ENCODE assay signal across 8 mouse cellular contexts in the genomic region with DNA sequence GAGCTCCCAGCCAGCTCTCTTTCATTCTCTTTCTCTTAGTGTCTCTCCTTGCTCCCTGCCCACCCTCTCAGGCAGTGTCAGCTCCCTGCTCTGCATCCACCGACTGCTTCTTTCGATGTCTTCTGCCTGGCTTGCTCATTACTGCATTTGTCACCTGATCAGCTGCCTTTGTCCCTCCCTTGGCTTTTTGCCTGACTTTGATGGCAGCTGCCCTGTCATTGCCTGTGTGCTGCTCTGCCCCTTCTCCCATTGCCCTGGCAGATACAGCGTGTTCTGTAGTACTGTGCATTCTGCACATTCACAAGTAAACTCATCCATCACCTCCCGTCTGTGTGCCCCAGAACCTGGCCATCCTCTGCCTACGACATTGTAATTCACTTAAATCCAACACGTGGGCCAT. TPM values are rescaled to one million over a fixed set of nuclear protein-coding genes. Genes with fewer than 3 reads are reported as not detected.
A peak's percentile ranks its signal among the peaks of the same experiment; 100 is the strongest.
DNase-seq lines count a peak whose midpoint lies in the region; ATAC-seq and TF ChIP-seq lines count a peak whose summit lies in the region.

No protein-coding gene starts in this region.

- 0 out of 2 replicates have a peak, but pooled peaks have one; percentile 13 for TF ChIP-seq POLR2A in cerebellum, adult 2 months (IDR thresholded peaks at IDR 0.05; ENCODE audit: borderline replicate concordance, insufficient read depth, low read length)

- H3K36me3 ChIP-seq in kidney, embryonic 14.5 days (ENCODE audit: control insufficient read depth, insufficient read depth, low read length): no peaks in the 10 kb centered on the region
- H3K36me3 ChIP-seq in midbrain, embryonic 13.5 days: no peaks in the 10 kb centered on the region

- no peak overlapping the region for H3K9ac ChIP-seq in kidney, embryonic 14.5 days (ENCODE audit: low read depth, low read length)
- peak overlapping the region; percentile 42; the same call in 1 of the 2 replicates for H3K9ac ChIP-seq in midbrain, embryonic 13.5 days (replicated peaks)

- no peak overlapping the region for H3K4me3 ChIP-seq in kidney, embryonic 14.5 days (ENCODE audit: low read length)
- no peak overlapping the region for H3K4me3 ChIP-seq in cerebellum, adult 2 months (replicated peaks; ENCODE audit: insufficient read depth, low read depth, low read length)
- no peak overlapping the region for H3K4me3 ChIP-seq in midbrain, embryonic 13.5 days (replicated peaks)

- no peak for TF ChIP-seq CTCF in cerebellum, adult 2 months (IDR thresholded peaks at IDR 0.05; ENCODE audit: borderline replicate concordance, insufficient read depth, low read depth, low read length)

- peak; percentile 16 for DNase-seq in kidney, postnatal 10 days
- peak; percentile 62 to 82 for DNase-seq in cerebellum, adult 2 months
- peak; percentile 14 for DNase-seq in gastrocnemius, postnatal 10 days
- DNase-seq in layer of hippocampus, adult 18-20 months (ENCODE audit: low spot score in 2 of 2): peak; percentile 40 to 71
- DNase-seq in ovary, adult 18-20 months (ENCODE audit: low spot score): no peak

- no peak for ATAC-seq in kidney, embryonic 14.5 days (ENCODE audit: low FRiP score, low TSS enrichment)
- ATAC-seq in midbrain, embryonic 13.5 days: peak; percentile 71
- no peak for ATAC-seq in erythroblast, adult 5-6 weeks (replicated peaks; ENCODE audit: low FRiP score, poor library complexity, severe bottlenecking)

- no peak overlapping the region for H3K27ac ChIP-seq in kidney, embryonic 14.5 days (ENCODE audit: low read depth, low read length)
- H3K27ac ChIP-seq in cerebellum, adult 2 months (ENCODE audit: insufficient read depth, low read length): peak overlapping the region; percentile 22; the same call in 1 of the 2 replicates
- peak overlapping the region; percentile 53; the same call in 1 of the 2 replicates for H3K27ac ChIP-seq in midbrain, embryonic 13.5 days

- no peak overlapping the region for H3K4me2 ChIP-seq in kidney, embryonic 14.5 days (replicated peaks; ENCODE audit: low read depth, low read length)
- no peak overlapping the region for H3K4me2 ChIP-seq in midbrain, embryonic 13.5 days (replicated peaks)

- WGBS in kidney, embryonic 14.5 days: 34% methylated on average over 6 of the region's 6 CpGs
- WGBS in cerebellum, adult 2 months: 8% methylated on average over 6 of the region's 6 CpGs
- 39% methylated on average over 6 of the region's 6 CpGs for WGBS in midbrain, embryonic 13.5 days

- peaks cover 5% of the 10 kb centered on the region; the same call in 1 of the 2 replicates for H3K4me1 ChIP-seq in kidney, embryonic 14.5 days (ENCODE audit: control insufficient read depth, insufficient read depth, low read length)
- peaks cover 6% of the 10 kb centered on the region for H3K4me1 ChIP-seq in cerebellum, adult 2 months (ENCODE audit: control insufficient read depth, insufficient read depth, low read length)
- H3K4me1 ChIP-seq in midbrain, embryonic 13.5 days (replicated peaks): peaks cover 31% of the 10 kb centered on the region

- no peaks in the 10 kb centered on the region for H3K9me3 ChIP-seq in kidney, embryonic 14.5 days (ENCODE audit: control insufficient read depth, low read length)
- H3K9me3 ChIP-seq in midbrain, embryonic 13.5 days: peaks cover 2% of the 10 kb centered on the region; the same call in 1 of the 2 replicates

- no peaks in the 10 kb centered on the region for H3K27me3 ChIP-seq in kidney, embryonic 14.5 days (ENCODE audit: control insufficient read depth, insufficient read depth, low read length)
- no peaks in the 10 kb centered on the region for H3K27me3 ChIP-seq in cerebellum, adult 2 months (ENCODE audit: control insufficient read depth, insufficient read depth, low read length)
- no peaks in the 10 kb centered on the region for H3K27me3 ChIP-seq in midbrain, embryonic 13.5 days

RNA-seq across cellular contexts. Expression of a gene that starts 46.0 kb away (rescaled TPM):
- polyA plus RNA-seq in kidney, embryonic 14.5 days (2014; fragmentation: Nextera tagmentation; extraction: Ambion mirVana): 64.3 and 107 TPM in 2 replicates
- 157 and 159 TPM in 2 replicates for polyA plus RNA-seq in cerebellum, adult 2 months (2012; rRNA removed)
- total RNA-seq in gastrocnemius, postnatal 10 days (2021): 10 to 100 TPM; 42.2 to 49.9 TPM
- 100 to 1,000 TPM; 327 to 330 TPM for total RNA-seq in layer of hippocampus, adult 18-20 months (2021)
- polyA plus RNA-seq in midbrain, embryonic 13.5 days (2015; fragmentation: Nextera tagmentation; extraction: Ambion mirVana): 112 and 126 TPM in 2 replicates
- total RNA-seq in erythroblast, adult 5-6 weeks (2015; ENCODE audit: low replicate concordance): 29.9 and 39.8 TPM in 2 replicates
- 42.1 and 53.9 TPM in 2 replicates for total RNA-seq in erythroblast, adult 5-6 weeks (2017; ENCODE audit: low replicate concordance)

Comparison
In these comparisons a context has a peak if more than half of its experiments do, and no peak if none do; other contexts are left out.
1. RNA of a gene that starts 46.0 kb away (total RNA-seq): 327 to 330 TPM in layer of hippocampus, adult 18-20 months; 42.2 to 49.9 TPM in gastrocnemius, postnatal 10 days and 29.9 to 53.9 TPM in erythroblast, adult 5-6 weeks; every median in the first group is over 4 times any median in the second.